Mouse (Mus musculus) heart, postnatal 0 days (tissue): ENCODE data around the gene Lyrm1.

ENCODE experiments used
- CTCF ChIP-seq: IDR thresholded peaks from 2 replicates; pipeline ENCODE4 v1.5.1; 2016; ENCODE audit warnings: antibody characterized with exemption, control low read depth, low read depth
- EP300 ChIP-seq: IDR thresholded peaks from 2 replicates; pipeline ENCODE4 v1.6.1; 2016; ENCODE audit warnings: antibody characterized with exemption, low read depth

DNA sequence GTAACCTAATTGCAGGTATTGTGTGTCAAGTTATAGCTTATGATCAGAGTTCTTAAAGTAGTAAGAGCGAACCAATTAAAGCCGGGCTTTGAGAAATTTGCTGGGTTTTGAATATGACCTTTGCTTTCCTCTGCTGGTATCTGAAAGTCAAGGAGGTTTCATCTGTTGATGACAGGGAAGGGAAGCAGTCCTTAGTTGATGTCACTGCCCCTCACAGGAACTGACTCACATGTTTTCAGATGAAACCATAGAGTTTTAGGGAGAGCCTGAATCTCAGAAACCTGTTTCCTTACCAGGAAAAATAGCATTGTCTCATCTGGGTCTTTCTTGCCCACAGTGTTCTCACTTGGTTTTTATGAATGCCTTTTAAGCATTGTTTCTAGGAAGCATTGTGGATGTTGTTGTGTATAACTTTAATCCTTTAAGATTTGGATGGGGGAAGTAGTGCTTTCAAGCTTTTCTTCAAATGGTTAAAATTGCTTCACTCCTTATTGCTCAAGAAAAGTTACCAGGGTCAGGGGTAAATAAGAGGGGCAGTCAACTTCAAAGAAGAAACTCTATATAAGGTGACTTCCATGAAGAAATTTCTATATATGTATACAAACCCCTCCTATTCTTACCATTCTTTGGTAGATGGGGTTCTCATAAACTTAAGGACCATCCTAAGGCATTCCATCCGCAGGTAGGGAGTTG lies 11.0 kb downstream of the Lyrm1 start:
- TF ChIP-seq EP300: no peak
- TF ChIP-seq CTCF: no peak
